Mouse (Mus musculus) inflammation-experienced regulatory T-cells, adult 6 months (primary cell): ENCODE results near the gene Hivep2. TPM values are rescaled to one million over a fixed set of nuclear protein-coding genes. Genes with fewer than 3 reads are reported as not detected.

Experiments used
- ATAC-seq: one replicate; pipeline ENCODE4 v1.8.0; 2017
- polyA plus RNA-seq, 3 experiments: library from polyadenylated mRNA; unstranded; fragments of 100-300 nt; shearing (Covaris generic); gene quantifications; one replicate each; pipeline ENCODE4 v1.2.1; 2017

Hivep2 gene
- polyA plus RNA-seq, 3 experiments from 2014 or later, result 19.4 to 32.6 (median 24.8) TPM

DNA sequence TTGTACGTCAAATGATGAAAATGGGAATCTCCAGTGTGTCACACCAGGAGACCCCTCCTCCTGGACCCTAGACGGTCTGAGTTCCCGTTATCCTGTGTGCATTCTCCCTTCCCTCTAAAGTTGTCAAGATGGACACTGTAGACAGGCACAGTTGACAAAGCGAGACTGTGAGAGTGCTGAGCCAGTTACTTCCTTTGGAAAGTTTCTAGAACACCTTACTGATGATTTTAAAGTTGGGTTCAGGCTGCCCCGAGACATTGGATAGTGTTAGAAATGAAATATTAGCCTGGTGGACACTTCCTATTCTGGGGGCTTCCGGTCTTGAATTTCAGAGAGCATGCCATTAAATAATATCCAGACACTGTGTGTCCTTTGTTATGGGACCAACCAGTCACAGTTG, 83.8 kb downstream of the Hivep2 start:
- no peak for ATAC-seq

DNA sequence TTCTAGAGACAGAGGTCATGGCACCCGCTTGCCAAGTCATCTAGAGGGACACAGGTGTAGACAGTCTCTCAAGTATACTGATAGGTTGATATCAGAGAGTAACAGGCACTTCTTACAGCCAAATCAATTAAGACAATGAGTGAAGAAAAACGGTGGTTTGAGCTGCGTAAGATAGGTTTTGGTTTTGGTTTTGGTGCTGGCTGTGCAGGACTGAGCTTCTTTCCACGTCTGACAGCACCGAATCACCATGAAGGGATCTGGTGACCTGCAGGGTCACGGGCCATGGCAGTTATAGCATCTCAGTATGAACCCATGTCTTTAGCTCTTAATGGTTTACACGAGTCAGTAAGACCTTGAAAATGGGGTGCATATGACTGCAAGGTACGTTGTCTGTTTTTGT, 84.7 kb downstream of the Hivep2 start:
- peak; percentile 41 for ATAC-seq

DNA sequence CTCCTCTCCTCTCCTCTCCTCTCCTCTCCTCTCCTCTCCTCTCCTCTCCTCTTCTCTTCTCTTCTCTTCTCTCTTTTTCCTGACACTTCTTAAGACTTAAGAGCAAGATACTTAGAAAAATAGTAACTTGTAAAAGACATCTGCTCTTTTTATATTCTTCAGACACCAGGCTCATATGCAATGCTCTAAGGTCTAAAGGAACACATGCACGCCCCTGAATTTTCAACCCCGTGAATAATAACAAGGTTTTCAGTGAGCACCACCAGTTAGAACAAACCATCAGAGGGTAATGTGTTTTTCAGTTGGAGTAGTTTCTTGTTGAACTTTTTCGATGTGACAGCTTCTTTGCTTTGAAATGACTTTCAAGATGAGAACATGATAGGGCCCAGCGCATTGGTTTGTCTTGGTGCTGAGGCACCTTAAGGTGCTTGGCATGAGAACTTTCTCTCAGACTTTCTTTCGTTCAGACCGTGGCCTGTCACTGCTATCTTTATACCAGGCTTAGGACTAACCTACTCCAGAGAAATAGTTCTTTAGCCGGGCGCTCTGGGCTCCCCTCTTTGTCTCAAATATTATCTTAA, 86.3 kb downstream of the Hivep2 start:
- ATAC-seq, result peak; percentile 3

DNA sequence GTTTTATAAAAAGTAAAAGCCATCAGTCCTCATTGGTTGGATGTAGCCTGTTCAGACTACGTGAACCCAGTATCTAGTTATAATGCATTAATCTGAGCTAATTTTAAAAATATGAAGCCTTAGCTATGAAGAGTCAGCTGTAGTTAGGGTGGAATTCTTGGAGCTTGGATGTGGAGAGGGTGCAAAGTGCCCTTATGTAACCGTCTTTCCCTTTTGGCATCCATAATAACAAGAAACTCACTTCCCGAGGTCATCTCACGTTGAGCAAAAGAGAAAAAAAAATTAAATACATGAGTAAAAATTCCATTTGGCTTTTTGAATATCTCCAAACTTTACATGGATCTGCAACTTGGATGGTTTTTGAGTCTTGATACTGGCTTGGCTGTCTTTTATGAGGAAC, 89.0 kb downstream of the Hivep2 start:
- ATAC-seq, result no peak

DNA sequence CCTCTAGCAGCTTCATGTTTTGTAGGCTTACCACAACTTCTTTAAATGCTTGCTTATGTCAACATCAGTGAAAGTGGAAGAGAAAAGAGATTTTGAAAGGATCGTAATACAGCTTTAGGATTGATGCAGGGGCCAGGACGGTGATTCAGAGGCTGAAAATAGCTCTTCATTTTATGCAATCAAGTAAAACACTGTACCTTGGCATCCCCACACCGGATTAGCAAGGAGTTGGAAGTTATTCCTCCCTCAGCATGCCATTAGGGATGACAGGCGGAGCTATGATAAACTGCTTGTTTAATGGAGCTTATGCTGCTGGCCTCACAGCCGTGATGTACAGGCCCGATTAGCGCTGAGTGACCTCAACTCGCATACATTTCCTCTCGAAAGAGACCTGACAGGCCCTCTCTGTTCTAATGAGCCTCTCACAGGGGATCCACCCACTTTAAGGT, 89.7 kb downstream of the Hivep2 start:
- peak; percentile 41 for ATAC-seq

DNA sequence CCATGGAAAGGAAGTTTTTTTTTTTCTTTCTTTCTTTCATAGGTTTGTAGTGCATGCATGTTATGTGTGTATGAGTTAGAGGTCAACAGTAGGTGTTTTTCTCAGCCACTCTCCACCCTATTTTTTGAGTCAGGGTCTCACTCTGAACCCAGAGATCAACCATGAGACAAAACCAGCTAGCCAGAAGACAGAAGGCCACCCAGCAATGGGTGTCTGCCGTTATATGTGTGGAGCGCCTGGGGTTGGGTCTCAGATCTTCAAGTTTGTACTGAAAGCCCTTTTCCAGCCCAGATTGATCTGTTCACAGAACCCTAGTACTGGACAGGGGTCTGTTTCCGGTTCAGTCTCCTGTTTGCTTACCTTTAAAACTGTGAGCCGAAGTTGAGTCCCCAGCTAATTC, 90.2 kb downstream of the Hivep2 start:
- ATAC-seq, result no peak

DNA sequence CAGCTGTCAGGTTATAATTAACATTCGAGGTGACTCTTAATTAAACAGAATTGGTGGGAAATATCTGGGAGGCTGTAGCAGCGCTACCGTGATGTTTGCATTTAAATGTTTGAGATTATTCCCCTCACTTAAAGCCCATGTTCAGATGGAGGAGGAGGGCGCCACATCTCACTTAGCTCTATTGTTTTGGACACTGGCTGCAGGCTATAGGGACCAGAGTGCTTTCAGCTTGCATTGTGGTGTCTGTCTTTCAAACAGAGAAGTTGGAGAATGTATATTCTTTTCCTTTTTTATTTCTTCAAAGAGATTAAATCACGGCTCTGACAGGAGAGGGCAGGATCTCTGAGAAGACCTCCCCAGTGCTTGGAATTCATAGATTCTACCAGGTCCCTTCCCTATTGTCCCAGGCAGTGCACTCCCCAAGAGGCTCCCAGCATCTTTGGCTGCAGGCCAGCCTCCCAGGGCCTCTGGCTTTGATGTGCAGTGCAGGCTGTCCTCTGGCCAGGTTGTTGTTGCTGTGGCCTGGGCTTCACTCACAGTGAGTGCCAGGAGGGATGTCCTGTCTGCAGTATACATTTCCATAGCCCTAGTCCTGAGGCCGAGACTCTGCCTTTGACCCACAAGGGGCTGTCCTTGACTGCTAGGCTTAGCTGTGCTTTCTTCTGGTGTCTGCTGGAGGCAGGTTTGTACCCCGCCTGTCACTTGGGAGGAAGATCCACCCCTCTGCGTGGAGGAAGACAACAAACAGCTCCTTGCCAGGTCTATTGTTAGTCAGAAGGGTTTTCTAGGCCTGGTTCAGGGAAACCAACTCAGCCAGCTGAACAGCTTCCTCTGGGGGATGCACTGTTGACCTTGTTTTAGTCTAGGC, 90.9 kb downstream of the Hivep2 start:
- ATAC-seq, result peak; percentile 20

DNA sequence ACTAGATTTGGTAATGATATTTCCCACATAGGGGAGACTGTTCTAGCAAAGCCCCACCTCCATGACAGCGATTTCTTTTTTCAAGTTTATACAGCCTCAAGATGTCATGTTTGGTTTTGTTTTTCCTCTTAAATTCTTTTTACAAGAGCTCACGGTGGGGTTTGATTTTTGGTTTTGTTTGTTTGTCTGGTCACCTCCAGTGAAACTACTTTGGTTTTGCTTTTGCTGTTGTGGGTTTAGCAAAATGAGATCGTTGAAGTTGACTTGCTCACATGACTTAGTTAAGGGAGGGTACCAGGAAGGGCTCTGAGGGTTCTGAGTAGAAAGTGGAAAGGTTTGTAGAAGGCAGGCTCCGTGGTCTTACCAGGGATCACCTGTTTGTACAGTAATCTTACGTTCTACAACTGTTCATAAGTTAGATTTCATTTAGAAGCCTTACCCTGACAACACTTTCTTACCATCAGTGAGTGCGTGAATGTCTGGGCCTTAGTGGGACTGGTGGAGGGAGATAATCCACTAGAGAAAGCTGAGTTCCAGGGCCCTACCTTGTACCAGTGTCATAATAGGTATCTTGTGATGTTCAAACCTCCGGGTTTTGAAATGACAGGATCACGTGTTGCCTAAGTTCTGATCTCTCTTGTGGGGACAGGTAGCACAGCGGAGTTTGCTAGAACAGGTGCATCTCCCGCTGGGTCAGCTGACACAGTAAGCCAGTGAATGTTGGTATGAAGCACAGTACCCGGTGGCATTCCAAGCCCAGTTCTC, 92.1 kb downstream of the Hivep2 start:
- peak; percentile 59 for ATAC-seq

DNA sequence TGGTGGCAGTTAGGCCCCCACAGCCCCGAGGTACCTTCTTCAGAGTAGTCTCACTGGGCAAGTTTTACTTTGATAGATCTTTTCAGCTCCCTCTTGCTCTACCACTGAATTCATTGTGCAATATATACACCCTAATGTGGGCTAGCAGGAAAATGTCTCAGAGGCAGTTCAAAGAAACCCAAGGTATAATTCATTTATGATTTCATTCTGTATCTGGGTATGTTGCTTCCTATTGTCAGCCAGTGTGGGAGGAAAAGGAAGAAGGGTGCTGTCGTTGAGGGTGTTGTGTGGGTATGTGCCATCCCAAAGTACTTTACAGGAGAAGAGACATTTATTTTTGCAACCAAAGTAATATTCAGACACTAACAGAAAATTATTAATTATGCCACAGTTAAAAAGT, 92.9 kb downstream of the Hivep2 start:
- ATAC-seq, result no peak

DNA sequence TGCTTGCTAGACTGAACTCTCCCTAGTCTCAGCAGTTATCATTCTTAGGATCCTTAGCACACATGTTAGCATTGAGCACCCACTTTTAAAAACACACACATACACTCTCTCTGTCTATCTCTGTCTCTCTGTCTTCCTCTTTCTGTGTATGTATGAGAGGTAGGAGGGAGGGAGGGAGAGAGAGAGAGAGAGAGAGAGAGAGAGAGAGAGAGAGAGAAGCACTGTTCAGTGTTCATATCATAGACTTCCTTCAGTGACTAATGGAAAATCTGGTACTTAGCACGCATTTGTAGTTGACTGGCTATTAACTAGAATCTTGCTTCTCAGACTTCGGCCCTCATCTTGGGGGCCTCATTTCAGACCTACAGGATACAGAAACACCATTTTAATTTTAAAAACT, 93.7 kb downstream of the Hivep2 start:
- ATAC-seq, result peak; percentile 27

DNA sequence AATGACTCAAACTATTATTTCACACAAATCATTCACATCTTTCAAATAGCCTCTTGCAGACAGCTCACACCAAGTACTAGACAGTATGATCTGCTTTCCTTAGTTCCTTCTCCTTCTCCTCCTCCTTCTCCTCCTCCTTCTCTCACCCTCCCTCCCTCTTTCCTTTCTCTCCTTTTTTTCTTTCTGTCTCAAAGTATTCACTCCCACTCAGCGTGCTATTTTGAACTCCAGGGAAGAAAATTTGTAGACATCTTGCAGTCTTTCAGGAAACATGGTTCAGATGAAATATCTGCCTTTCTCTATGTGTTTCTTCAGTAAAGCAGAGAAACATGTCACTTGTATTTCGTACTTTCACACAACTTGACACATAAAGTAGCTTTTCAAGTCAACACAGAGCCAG, 94.4 kb downstream of the Hivep2 start:
- ATAC-seq, result no peak

DNA sequence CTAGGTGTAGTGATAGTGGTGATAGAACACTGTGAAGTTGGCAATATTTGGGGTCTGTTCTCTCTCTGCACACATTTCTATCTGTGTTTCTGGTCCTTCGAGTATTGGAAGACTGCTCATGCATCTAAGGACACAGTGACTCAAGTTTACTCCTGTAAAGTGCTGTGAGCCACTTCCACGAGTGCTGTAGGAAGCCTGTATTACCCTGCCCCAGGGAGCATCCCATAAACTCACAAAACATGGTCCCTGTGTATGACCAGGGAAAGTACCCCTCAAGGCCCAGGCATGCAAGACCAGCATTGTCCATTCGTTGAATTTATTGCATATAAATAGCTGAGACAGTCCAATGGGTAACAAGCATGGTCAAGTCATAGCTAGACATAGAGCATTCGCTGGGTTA, 97.4 kb downstream of the Hivep2 start:
- no peak for ATAC-seq

DNA sequence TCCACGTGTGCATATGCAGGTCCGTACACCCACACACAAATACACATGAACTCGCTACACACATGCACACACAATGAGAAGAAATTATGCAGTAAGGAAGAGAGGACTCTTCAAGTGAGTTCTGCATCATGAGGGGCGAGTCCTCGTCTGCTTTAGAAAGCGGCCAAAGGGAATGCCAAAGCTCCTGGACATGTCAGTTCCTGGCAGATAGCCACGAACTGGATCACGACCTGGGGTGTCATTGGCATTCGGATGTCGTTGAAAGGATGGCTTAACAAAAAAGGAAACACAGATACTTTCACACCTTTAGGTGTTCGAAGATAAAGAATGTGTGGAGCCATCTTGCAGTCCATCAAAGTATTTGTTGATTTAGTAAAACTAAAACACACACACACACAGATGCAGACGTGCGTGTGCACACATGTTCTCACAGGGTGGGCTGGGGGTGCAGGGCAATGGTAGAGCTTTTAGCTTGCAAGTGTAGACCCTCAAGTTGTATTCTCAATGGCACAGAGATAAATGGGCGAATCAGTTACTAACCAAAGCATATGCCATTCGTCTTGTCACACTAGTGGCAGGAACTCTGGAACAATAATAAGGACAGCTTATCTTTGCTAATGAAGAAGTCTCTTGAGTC, 99.0 kb downstream of the Hivep2 start:
- ATAC-seq, result no peak

DNA sequence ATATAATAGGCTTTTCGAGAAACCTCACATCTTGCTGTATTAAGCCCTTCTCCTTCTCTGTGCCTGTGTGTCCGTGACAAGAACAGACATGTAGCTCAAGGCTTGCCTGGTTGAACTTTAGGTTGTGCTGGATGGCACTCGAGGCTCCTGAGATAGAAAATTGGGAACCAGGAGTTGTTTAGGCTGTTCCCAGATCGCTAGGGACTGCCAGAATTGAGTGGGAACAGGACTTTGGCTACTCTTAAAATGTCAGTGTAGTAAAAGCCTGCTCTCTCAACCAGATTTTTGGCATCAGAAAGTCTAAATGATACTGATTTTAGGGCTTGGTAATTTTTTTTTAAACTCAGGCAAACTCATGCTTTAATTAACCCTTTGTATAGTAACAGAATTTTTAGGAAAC, 101.9 kb downstream of the Hivep2 start:
- ATAC-seq, result no peak

DNA sequence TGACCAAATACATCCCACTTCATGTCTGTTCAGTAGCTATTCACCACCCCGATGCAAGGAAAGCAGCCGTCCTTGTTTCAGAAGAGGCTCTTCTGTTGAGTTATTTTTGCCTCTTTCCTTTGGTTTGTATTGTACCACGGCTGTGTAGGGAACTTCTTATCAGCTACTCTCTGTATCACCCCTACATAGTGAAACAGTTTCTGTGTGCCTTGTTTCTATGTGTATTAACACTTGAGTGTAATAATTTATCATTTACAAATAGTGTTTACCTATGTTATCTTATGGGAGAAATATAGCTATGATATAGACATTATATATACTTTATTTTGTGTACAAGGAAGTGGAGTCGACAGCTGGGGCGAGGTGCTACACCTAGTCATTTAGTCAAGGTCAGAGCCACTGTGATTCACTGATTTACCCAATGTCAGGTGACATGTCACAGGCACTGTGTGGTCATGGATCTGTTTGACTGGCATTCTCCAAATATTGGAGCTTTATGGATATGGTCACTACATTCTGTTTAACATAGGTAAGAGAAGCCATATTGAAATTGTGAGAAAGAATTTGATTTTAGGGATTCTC, 104.7 kb downstream of the Hivep2 start:
- ATAC-seq, result no peak

DNA sequence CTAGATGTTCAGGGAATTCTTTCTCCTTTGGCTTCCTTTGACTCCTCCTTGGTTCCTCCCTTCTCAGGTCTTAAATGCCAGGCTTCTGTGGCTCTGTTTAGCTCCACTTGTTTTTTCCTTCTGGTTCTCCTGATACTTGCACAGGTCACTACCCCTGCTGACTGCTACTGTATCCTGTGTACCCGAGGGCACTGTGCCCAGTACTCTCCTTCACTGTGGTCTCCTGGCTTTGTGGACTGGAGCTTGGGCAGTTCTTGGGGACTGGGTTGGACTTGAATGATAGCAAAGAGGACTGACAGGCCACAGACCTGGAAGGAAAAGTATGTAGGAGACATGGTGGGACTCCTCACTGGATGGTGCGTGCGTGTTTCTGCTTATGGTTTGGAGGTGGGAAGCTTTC, 106.6 kb downstream of the Hivep2 start:
- no peak for ATAC-seq

DNA sequence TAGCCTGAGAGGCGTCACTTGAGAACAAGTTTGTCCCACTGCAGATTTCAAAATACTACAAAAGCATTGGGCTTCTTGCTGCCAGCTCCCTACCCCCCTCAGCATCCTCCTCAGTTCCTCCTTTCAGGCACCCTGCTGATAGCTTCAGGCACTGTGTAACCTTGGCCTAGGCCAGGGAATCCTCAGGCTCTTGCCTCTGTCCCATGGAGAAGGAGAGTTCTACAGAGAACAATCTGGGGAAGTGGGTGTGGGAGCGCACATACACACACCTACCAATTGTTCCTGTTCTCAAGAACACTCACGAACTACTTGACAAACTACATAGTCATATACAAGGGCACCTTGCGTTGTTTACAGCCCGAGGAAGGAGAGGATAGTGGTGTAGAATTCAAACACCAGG, 109.9 kb downstream of the Hivep2 start:
- ATAC-seq, result no peak

DNA sequence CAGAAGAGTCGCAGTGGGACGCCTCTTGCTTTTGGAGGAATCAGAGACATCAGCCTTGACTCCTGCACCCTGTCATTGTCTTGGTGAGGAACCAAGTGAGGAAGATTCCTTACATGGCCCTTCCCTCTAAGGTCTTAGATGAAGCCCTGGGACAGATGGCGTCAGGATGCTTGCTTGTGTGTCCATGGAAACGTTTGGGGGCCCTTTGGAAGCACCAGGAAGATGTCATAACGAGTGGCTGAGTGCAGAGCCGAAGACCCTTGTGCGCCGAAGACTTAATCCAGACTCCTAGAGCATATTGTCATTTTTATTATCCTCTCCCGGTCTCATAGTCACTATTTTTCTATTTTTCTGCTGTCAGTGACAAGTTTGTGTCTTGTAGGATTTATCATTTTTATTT, 111.0 kb downstream of the Hivep2 start:
- no peak for ATAC-seq

DNA sequence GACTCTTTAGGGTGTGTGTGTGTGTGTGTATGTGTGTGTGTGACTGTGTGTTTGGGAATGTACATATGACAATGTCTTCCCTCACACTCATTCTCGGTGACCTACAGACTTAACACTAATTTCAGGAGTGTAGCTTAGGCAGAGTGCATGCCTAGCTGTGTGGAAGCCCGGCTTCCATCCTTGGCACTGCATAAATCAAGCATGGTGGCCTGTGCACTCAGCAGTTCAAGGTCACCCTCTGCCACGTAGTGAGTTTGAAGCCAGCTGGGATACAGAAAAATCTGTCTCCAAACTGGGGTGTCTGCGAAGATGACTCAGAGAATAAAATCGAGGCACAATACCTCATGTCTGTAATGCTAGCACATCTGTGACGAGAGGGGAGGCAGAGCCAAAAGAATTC, 115.0 kb downstream of the Hivep2 start:
- no peak for ATAC-seq

DNA sequence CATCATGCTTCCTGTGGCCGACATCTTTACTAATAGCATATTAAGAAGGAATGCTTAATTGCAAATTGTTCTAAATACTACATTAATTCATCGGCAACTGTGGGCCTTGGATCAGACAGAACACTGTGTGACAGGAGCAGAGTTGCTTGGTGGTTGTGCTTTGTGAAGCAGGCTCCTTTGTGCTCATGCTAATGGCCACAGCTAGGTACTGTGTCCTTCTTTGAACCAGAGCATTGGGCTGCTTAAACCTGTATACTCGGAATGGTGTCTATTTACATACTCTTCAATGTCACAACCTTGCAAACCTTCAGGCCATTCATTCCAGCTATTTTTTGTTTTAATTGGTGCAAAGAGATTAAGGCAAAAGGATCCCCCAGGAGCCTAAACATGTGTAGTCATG, 115.9 kb downstream of the Hivep2 start:
- no peak for ATAC-seq

DNA sequence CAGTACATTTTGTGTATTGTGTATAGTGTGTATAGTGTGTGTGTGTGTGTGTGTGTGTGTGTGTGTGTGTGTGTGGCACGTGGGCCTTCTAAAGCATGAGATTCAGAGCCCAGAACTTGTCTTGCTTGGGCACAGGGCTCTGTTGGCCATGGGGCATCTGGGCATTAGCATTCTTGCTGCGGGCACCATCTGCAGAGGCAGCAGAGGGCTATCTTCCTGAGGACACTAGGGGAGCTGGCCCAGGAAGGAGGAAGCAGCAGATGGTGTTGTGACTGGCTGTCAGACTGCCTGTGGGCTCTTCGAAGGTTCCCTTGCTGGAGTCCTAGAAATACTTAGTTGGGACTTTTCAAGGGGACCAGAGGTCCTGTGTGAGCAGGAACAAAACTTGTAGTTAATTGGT, 116.4 kb downstream of the Hivep2 start:
- ATAC-seq, result no peak

DNA sequence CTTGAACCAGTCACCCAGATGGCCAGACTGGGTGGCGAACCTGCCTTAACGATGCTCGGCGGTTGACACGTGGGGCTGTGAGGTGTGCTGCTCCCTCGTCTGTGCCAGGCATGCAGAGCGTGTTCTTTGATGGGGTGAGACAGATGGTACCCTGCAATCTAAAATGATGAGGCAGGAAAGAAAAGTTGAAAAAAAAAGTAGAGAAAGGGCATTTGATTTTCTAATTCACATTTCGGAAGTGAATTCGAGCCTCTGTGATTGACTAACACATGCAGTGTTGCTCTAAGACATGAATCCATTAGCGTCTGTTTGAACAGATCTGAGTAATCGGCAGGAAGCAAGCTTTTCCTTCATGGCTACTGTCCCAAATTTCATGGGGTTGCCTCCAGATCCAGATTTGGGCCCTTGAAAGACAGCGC, 119.4 kb downstream of the Hivep2 start:
- peak; percentile 15 for ATAC-seq
